Mouse (Mus musculus) thymus, adult 18-20 months (tissue): Measurements from ENCODE around the gene Rps7.

Experiments used
- DNase-seq, 2 experiments: peaks; one replicate each; pipeline ENCODE4 v3.0.0; 2022; ENCODE audit warnings: mixed read lengths in 2 of 2

Gene Rps7

DNA sequence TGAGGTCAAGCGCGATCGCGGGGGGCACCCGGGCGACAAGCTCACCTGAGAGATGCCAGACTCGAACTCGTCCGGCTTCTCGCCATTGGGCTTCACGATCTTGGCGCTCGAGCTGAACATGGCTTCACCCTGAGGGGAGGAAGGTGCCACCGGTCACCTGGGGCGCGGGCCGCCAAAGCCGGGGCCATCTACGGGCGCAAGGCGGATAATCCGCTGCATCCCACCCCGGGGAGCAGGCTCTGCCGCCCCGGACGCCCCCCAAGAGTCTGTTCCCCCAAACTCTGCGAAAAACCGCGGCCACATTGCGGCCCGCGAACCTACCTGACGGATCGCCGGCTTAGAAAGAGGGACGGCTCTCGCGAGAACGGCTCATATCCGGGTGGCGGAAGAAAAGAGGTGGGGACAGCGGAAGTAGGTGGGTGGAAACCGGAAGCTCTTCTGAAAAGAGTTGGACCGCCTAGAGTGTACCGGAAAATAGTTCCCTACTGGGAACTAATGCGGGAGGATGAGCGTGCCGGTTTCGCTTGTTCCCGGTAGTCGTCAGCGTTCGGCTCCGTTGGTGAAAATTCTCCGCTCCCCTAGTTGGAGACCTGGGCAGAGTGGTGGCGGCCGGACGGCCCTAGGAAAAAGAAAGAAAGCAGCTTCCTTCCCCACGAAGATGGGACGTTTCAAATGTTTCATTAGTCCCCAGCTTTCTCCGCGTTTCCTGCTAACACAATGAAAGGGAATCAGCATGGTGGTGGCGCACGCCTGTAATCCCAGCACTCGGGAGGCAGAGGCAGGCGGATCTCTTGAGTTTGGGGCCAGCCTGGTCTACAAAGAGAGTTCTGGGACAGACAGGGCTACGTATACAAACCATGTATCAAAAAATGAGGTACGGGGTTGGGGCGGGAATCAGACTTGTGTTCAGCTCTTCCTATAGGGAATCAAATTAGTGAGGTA is at the start of gene Rps7:
Gene Rps7 (minus strand): TSS at position 419 of the 942 bp plus-strand sequence.
- DNase-seq: peak; percentile 86 to 89

DNA sequence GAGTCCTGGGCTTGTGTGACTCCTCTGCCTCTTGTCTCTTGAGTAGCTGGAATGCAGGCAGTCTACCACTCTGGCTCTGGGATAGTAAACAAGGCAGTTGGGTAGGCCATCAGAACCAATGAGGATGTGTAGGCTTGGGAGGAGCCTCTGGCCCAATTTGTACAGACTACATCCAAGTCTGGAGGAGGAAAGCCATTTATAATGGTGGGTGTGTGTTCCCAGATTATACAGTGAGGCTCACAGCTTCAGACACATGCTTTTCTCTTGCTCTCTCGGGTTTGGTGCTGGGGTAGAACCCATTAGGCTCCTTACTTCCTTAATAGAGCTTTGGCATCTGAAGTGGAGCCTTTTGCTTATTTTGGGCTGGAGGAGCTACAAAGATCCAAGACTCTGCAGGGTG is 48.9 kb upstream of the Rps7 start:
- DNase-seq: no peak

DNA sequence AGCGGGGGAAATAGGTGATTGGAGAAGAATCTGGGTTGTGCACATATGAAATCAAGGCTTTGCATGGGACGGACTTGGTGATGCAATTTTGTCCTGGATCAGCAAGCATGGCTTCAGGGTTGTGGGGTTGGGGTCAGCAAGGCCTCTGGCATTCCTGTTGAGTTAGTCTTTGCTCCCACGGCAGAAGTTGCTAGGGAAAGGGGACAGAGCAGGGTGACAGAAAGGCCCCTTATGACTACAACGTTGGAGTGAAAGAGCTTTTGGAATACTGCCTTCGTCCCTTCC is 40.1 kb upstream of the Rps7 start:
- DNase-seq: no peak

GRCm38 (mm10) chr12:28675121-28675924 is 39.6 kb upstream of the Rps7 start, which contains the start of gene Adi1:
TSS of gene Adi1 (plus strand) at chr12:28675231.
- DNase-seq: peak; percentile 76 to 80

DNA sequence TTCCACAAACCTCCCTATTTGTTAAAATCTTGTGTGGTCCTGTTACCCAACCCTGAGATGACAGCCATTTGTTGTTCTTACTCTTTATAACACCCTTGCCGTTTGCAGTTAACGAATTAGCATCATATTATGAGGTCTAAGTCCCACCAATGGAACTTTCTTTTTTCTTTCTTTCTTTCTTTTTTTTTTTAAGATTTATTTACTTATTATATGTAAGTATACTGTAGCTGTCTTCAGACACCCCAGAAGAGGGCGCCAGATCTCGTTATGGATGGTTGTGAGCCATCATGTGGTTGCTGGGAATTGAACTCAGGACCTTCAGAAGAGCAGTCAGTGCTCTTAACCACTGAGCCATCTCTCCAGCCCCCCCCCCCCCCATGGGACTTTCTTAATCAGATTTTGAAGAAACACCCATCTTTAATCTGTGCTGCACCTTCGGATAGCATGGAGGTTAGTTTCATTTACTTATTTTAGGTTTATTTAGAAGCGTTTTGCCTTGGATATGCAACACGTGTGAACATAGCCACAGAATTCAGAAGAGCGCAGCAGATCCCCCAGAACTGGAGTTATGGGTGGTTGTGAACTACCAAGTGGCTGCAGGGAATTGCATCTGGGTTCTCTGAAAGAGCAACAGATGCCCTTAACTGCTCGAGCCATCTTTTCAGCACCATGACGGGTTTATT is 38.4 kb upstream of the Rps7 start:
- DNase-seq: no peak

DNA sequence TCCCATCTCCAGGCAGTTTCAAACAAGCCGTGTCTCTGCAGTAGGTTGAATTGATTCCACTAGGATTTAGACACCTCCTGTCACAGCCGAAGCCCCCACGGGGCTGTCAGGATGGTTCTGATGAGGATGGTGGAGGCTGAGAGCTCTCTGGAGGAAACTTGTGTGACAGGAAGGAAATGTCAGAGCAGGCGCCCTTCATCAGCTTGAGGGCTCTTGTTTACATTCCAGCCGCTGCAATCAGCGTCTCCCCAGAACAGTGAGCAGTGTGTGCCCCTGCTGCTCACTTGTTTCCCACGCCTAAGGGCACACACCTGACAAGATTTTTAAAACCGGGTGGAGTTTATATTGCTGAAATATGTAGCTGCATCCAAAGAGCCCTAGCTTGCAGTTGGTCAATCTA is 31.5 kb upstream of the Rps7 start:
- DNase-seq: no peak

DNA sequence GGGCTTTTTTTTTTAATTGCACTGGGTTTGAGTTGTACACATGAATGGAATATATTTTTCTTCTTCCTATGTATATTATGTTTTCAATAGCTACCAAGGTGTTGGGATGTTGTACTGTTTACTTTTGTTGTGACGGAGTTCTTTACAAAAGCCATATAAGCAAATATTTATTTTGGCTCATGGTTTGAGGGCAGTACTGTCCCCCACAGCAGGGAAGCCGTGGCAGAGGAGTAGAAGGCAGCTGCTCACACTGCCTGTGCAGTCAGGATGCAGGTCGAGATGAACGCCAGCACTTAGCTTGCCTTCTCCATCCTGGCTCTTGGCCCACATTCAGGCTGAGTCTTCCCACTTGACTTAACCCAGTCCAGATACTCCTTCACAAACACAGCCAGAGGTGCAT is 31.0 kb upstream of the Rps7 start:
- DNase-seq: no peak

DNA sequence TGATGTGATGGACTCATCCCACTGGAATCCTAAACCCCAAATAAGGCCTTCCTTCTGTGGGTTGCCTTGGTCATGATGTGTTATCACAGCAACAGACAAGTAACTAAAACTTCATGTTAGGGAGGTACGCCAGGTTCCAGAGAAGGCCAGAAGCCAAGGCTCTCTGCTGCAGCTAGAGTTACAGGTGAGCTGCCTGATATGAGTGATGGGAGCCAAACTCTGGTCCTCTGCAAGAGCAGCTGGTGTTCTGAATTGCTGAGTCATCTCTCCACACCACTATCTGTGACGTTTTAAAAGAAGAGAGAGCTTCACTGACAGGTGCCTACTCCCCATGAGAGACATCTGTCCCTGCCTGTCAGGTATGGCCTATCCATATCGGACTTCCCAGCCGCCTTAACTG is 26.9 kb upstream of the Rps7 start:
- DNase-seq: no peak

GRCm38 (mm10) chr12:28649141-28650110 is 13.7 kb upstream of the Rps7 start, which contains the start of gene Rnaseh1:
TSS of gene Rnaseh1 (plus strand) at chr12:28649602.
- DNase-seq: peak; percentile 75 to 76

DNA sequence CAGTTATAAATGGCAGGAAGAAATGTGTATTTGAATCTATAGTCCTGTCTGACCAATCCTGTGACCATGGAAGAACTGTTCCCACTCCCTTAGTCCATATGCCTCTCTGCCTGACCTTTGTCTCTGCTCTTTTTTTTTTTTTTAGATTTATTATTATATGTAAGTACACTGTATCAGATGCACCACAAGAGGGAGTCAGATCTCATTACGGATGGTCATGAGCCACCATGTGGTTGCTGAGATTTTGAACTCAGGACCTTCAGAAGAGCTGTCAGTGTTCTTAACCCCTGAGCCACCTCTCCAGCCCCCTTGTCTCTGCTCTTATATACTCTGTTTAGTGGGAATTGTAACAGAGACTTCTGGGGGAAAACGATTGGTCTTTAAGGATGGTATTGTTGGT is 3.0 kb upstream of the Rps7 start:
- DNase-seq: no peak

- DNase-seq: no peak
Observed at GRCm38 (mm10) chr12:28636543-28636942, 790 bp upstream of the Rps7 start.

GRCm38 (mm10) chr12:28635058-28635534 is 657 bp downstream of the Rps7 start:
- DNase-seq: no peak

DNA sequence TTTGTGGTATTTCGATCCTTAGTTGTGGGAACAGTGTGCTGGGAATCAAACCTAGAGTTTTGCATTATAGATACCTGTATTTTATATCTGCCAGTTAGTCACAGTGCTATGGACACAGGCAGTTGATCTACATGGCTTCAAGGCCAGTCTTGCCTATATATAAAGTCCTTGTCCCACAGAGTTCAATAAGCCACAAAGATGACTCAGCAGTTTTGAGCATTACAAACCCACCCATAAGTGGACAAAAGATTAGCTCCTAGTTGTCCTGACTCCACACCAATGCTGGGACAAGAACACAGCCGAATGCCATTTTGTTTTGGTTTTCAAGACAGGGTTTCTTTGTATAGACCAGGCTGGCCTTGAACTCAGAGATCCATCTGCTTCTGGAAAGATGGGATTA is 7.3 kb downstream of the Rps7 start:
- no peak for DNase-seq

DNA sequence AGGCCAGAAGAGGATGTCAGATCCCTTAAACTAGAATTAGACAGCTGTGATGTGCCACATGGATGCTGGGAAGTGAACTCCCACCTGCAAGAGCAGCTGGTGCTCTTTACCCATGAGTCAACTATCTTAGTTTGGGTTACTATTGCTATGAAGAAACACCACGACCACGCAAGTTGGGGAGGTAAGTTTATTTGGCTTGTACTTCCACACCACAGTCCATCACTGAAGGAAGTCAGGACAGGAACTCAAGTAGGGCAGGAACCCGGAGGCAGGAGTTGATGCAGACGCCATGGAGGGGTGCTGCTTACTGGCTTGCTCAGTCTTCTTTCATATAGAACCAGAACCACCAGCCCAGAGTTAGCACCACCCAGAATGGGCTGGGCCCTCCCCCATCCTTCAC is 8.7 kb downstream of the Rps7 start:
- DNase-seq: no peak

DNA sequence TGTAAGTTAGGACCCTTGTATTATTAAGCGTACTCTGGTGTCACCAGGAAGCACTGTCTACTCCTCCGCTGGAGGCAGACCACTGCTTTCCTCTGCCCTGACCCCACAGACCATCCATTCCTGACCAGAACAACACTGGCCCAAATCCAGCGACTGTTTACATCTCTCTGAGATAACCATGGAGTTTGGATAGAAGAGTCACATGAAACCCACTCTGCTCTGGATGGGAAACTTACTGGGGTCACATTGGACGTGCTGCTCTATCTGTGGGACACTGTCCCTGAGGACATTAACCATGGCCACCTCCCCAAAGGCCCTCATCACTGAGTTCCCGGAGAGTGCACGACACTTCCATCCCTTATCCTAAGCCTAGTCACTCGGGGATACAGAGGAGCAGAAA is 10.3 kb downstream of the Rps7 start:
- DNase-seq: no peak

DNA sequence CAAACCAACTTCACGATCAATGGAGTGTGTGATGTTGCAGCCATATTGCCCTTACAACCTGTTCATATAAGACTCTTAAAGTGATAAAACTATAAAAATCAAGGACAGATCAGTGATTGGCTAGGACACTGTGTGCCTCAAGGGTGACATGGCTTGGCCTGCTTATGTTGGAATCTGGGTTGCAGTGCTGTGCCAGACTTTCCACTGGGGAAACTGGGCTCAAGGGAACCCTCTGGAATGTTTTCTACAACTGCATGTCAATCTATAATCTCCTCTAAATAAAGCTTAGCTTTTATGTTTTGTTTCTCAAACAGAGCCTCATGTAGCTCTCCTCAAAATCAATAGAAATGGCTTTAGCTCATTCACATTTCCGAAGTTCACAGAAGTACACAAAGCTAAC is 11.5 kb downstream of the Rps7 start:
- no peak for DNase-seq

DNA sequence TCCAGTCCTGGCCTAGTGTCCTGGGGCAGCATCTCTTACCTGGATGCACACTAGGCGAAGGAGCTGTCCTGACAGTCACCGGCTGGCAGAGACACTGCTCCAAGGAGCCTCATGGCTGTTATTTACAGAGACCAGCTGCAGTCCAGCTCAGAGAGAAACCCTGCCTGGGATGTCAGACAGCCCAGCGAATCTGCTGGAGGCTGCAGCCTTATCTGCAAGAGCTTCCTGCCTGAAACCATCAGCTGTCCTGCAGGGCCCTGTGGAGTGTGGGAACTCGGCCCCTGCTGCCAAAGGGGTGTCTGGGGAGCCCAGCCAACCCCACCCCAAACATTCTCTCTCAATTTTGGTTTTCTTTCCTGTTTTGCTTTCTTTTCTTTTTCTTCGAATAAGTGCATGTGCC is 12.6 kb downstream of the Rps7 start, which contains the start of gene Colec11:
Gene Colec11 (minus strand): TSS at position 183 of the 400 bp plus-strand sequence.
- no peak for DNase-seq

DNA sequence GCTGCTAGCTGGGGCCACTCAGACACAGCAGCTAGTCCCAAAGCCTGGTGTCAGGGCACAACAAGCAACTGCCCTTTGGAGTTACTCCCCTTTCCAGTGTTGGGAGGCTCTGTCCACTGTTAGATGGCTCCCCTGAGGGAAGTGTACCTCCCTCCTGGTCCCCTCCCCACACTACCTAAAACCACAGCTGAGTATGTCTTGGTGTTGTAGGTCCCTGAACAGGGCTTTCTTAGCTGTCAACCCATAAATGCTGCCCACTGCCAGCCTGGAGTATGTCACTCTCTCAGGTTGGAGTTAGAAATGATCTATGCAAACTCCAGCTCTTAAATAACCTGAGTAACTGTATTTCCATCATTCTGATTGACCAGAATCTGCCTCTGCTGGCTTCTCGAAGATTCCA is 13.1 kb downstream of the Rps7 start:
- DNase-seq: no peak

GRCm38 (mm10) chr12:28622167-28622532 is 13.6 kb downstream of the Rps7 start:
- DNase-seq: no peak

GRCm38 (mm10) chr12:28621451-28622166 is 14.1 kb downstream of the Rps7 start:
- no peak for DNase-seq

- DNase-seq: no peak
Observed at GRCm38 (mm10) chr12:28617297-28617696, 18.5 kb downstream of the Rps7 start.
